Mouse (Mus musculus) limb, embryonic 10.5 days (tissue): ENCODE measurements at regions not wholly inside any gene's neighbourhood (a gene's known extent, or its start where the extent isn't known, plus 50 kb on each side); places are given as distances from the start of the nearest gene placed in this dataset.

Source experiments
- DNase-seq: peaks from one replicate; pipeline ENCODE4 v3.0.0-alpha.2; 2017; ENCODE audit warnings: low spot score
- H3K27ac ChIP-seq: fragments of 300-500 bp; sonication (generic); 2 replicates; pipeline ENCODE4 v1.5.1; 2016; ENCODE audit warnings: mild to moderate bottlenecking
- H3K27me3 ChIP-seq: fragments of 300-500 bp; sonication (generic); 2 replicates; pipeline ENCODE4 v1.6.1; 2016; ENCODE audit warnings: low read depth, mild to moderate bottlenecking; ENCODE audit not compliant: poor library complexity, severe bottlenecking
- H3K36me3 ChIP-seq: fragments of 300-500 bp; sonication (generic); 2 replicates; pipeline ENCODE4 v1.6.1; 2016; ENCODE audit warnings: mild to moderate bottlenecking, moderate library complexity
- H3K4me1 ChIP-seq: fragments of 300-500 bp; sonication (generic); 2 replicates; pipeline ENCODE4 v1.6.1; 2016
- H3K4me3 ChIP-seq: fragments of 300-500 bp; sonication (generic); 2 replicates; pipeline ENCODE4 v1.5.1; 2016; ENCODE audit warnings: mild to moderate bottlenecking, moderate library complexity
- H3K9me3 ChIP-seq: fragments of 300-500 bp; sonication (generic); replicated peaks from 2 replicates; pipeline ENCODE4 v1.6.1; 2016; ENCODE audit warnings: mild to moderate bottlenecking
- WGBS: fragments of 180-500 bp; shearing (Covaris S2); methylation state at CpG from one replicate; pipeline ENCODE4 v1.1.7; 2016; 5-methylcytosine and 5-hydroxymethylcytosine counted together

GRCm38 (mm10) chr6:126588761-126589160 lies 53.5 kb upstream of the Kcna5 start:
- Histone ChIP-seq H3K27ac (no peak overlapping the region), H3K36me3 (no peaks in the 10 kb centered on the region), H3K4me1 (peaks cover 17% of the 10 kb centered on the region), H3K4me3 (no peak overlapping the region), H3K9me3 (no peaks in the 10 kb centered on the region), H3K27me3 (no peaks in the 10 kb centered on the region)
- DNase-seq = no peak
- 92% methylated on average over 5 of the region's 5 CpGs for WGBS

DNA sequence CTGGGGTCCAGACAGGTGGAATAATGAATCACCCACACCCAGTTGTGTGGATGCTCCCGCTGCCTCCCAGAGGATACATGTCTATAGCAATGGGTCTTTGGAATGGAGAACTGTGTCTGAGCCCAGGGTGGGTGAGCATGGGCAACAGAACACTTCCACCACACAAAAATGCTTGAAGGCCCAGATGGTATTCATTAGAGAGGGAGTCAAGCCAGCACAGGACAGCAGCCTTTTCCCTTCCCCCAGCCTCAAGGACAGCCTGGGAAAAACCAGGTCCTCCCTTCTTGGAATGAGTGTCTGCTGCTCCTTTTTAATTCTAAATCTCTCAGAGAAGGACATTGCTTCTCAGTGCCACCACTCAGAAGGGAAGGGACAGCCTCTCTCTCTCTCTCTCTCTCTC lies 52.3 kb upstream of the Kcna5 start:
- Histone ChIP-seq H3K4me1 (peaks cover 17% of the 10 kb centered on the region), H3K9me3 (no peaks in the 10 kb centered on the region), H3K27ac (0 out of 2 replicates have a peak overlapping the region, but pooled peaks have one; percentile 58), H3K36me3 (no peaks in the 10 kb centered on the region), H3K4me3 (no peak overlapping the region), H3K27me3 (no peaks in the 10 kb centered on the region)
- 86% methylated on average over 1 of the region's 1 CpGs for WGBS
- DNase-seq = no peak

GRCm38 (mm10) chr6:126585813-126586212 lies 50.6 kb upstream of the Kcna5 start:
- Histone ChIP-seq H3K4me3 (no peak overlapping the region), H3K27me3 (no peaks in the 10 kb centered on the region), H3K4me1 (peaks cover 17% of the 10 kb centered on the region), H3K9me3 (no peaks in the 10 kb centered on the region), H3K36me3 (no peaks in the 10 kb centered on the region), H3K27ac (no peak overlapping the region)
- WGBS = 66% methylated on average over 7 of the region's 7 CpGs
- no peak for DNase-seq
